Mouse (Mus musculus): ENCODE data around the gene Zcchc8. TPM values are rescaled to one million over a fixed set of nuclear protein-coding genes. Genes with fewer than 3 reads are reported as not detected.

The Zcchc8 gene
- polyA plus RNA-seq, 1 experiment from 2014 or later, result 97.5 TPM

GRCm38 (mm10) chr5:123679546-123680263 lies 41.2 kb downstream of the Zcchc8 start:
- no peak for ATAC-seq (ENCODE audit: insufficient number of reproducible peaks, insufficient read depth, low FRiP score, low read depth)
- Histone ChIP-seq H3K4me1 (ENCODE audit: control insufficient read depth, insufficient read depth, low read length) (peaks cover 23% of the 10 kb centered on the region), H3K27ac (ENCODE audit: low read length) (no peak overlapping the region; the same call in 1 of the 2 replicates), H3K27me3 (ENCODE audit: control insufficient read depth, insufficient read depth, low read length) (no peaks in the 10 kb centered on the region), H3K9ac (replicated peaks; ENCODE audit: low read depth, low read length) (no peak overlapping the region), H3K9me3 (ENCODE audit: control insufficient read depth, low read depth, low read length) (no peaks in the 10 kb centered on the region), H3K36me3 (ENCODE audit: control insufficient read depth, insufficient read depth, low read length) (no peaks in the 10 kb centered on the region), H3K4me2 (replicated peaks; ENCODE audit: low read depth, low read length) (no peak overlapping the region), H3K4me3 (ENCODE audit: low read depth, low read length) (no peak overlapping the region)
- 28% methylated on average over 5 of the region's 5 CpGs for WGBS

- H3K27me3 ChIP-seq (ENCODE audit: control insufficient read depth, insufficient read depth, low read length), result no peaks in the 10 kb centered on the region
- H3K4me1 ChIP-seq (ENCODE audit: control insufficient read depth, insufficient read depth, low read length), result peaks cover 21% of the 10 kb centered on the region; the same call in 1 of the 2 replicates
- H3K4me3 ChIP-seq (ENCODE audit: low read depth, low read length), result no peak overlapping the region
- H3K9me3 ChIP-seq (ENCODE audit: control insufficient read depth, low read depth, low read length), result no peaks in the 10 kb centered on the region
- no peak overlapping the region for H3K9ac ChIP-seq (replicated peaks; ENCODE audit: low read depth, low read length)
- ATAC-seq (ENCODE audit: insufficient number of reproducible peaks, insufficient read depth, low FRiP score, low read depth), result no peak
- H3K36me3 ChIP-seq (ENCODE audit: control insufficient read depth, insufficient read depth, low read length), result no peaks in the 10 kb centered on the region
- no peak overlapping the region for H3K4me2 ChIP-seq (replicated peaks; ENCODE audit: low read depth, low read length)
- 74% methylated on average over 3 of the region's 3 CpGs for WGBS
- H3K27ac ChIP-seq (ENCODE audit: low read length), result no peak overlapping the region
Measured at GRCm38 (mm10) chr5:123679106-123679505, 41.8 kb downstream of the Zcchc8 start.

DNA sequence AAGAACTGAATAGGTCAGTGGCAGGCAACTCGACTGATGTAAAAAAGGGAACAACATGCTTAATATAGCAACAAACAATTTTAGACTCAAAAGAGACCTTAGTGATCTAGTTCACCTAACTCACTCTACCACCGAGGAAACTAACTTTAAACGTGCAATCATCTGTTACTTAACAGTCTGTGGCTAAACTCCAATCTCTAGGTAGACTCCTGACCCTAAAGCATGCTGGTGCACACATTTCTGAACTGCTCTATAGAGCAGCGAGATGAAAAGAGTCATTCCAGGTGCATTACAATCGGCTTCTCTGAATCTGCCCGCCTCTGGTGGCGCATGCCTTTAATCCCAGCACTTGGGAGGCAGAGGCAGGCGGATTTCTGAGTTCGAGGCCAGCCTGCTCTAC lies 45.2 kb downstream of the Zcchc8 start:
- Histone ChIP-seq H3K9ac (replicated peaks; ENCODE audit: low read depth, low read length) (no peak overlapping the region), H3K36me3 (ENCODE audit: control insufficient read depth, insufficient read depth, low read length) (no peaks in the 10 kb centered on the region), H3K4me3 (ENCODE audit: low read depth, low read length) (no peak overlapping the region), H3K9me3 (ENCODE audit: control insufficient read depth, low read depth, low read length) (no peaks in the 10 kb centered on the region), H3K27ac (ENCODE audit: low read length) (no peak overlapping the region), H3K27me3 (ENCODE audit: control insufficient read depth, insufficient read depth, low read length) (no peaks in the 10 kb centered on the region), H3K4me2 (replicated peaks; ENCODE audit: low read depth, low read length) (no peak overlapping the region), H3K4me1 (ENCODE audit: control insufficient read depth, insufficient read depth, low read length) (peaks cover 12% of the 10 kb centered on the region; the same call in 1 of the 2 replicates)
- 85% methylated on average over 9 of the region's 9 CpGs for WGBS
- no peak for ATAC-seq (ENCODE audit: insufficient number of reproducible peaks, insufficient read depth, low FRiP score, low read depth)

DNA sequence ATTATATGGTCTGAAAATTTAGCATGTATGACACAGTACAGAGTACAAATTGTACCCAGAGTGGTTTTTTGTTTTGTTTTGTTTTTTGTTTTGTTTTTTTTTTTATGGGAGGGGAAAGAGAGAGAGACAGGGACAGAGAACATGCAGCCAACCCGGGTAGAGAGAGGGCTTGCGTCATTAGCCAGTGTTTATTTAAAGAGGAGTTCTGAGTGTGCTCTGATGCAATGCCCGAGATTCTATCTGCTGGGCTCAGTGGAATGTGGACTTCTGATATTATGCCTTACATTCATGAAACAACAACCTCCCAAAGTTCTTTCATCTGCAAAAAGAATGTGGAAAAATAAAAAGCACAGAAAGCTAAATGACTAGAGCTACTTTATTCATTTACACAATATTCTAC lies 45.7 kb downstream of the Zcchc8 start:
- 15% methylated on average over 3 of the region's 3 CpGs for WGBS
- H3K27me3 ChIP-seq (ENCODE audit: control insufficient read depth, insufficient read depth, low read length), result no peaks in the 10 kb centered on the region
- H3K4me2 ChIP-seq (replicated peaks; ENCODE audit: low read depth, low read length), result no peak overlapping the region
- H3K4me1 ChIP-seq (ENCODE audit: control insufficient read depth, insufficient read depth, low read length), result peaks cover 16% of the 10 kb centered on the region; the same call in 1 of the 2 replicates
- ATAC-seq (ENCODE audit: insufficient number of reproducible peaks, insufficient read depth, low FRiP score, low read depth), result no peak
- H3K9me3 ChIP-seq (ENCODE audit: control insufficient read depth, low read depth, low read length), result no peaks in the 10 kb centered on the region
- H3K9ac ChIP-seq (replicated peaks; ENCODE audit: low read depth, low read length), result no peak overlapping the region
- no peak overlapping the region for H3K4me3 ChIP-seq (ENCODE audit: low read depth, low read length)
- H3K27ac ChIP-seq (ENCODE audit: low read length), result no peak overlapping the region
- no peaks in the 10 kb centered on the region for H3K36me3 ChIP-seq (ENCODE audit: control insufficient read depth, insufficient read depth, low read length)

GRCm38 (mm10) chr5:123671473-123671820 lies 49.5 kb downstream of the Zcchc8 start:
- no peaks in the 10 kb centered on the region for H3K27me3 ChIP-seq (ENCODE audit: control insufficient read depth, insufficient read depth, low read length)
- H3K4me3 ChIP-seq (ENCODE audit: low read depth, low read length), result no peak overlapping the region
- no peak overlapping the region for H3K9ac ChIP-seq (replicated peaks; ENCODE audit: low read depth, low read length)
- no peak overlapping the region for H3K27ac ChIP-seq (ENCODE audit: low read length)
- no peaks in the 10 kb centered on the region for H3K36me3 ChIP-seq (ENCODE audit: control insufficient read depth, insufficient read depth, low read length)
- WGBS, result 75% methylated on average over 3 of the region's 3 CpGs
- ATAC-seq (ENCODE audit: insufficient number of reproducible peaks, insufficient read depth, low FRiP score, low read depth), result no peak
- no peak overlapping the region for H3K4me2 ChIP-seq (replicated peaks; ENCODE audit: low read depth, low read length)
- H3K4me1 ChIP-seq (ENCODE audit: control insufficient read depth, insufficient read depth, low read length), result peaks cover 9% of the 10 kb centered on the region; the same call in 1 of the 2 replicates
- no peaks in the 10 kb centered on the region for H3K9me3 ChIP-seq (ENCODE audit: control insufficient read depth, low read depth, low read length)

- WGBS, result 35% methylated on average over 14 of the region's 14 CpGs
- H3K27me3 ChIP-seq (ENCODE audit: control insufficient read depth, insufficient read depth, low read length), result no peaks in the 10 kb centered on the region
- no peak overlapping the region for H3K9ac ChIP-seq (replicated peaks; ENCODE audit: low read depth, low read length)
- no peak overlapping the region for H3K4me3 ChIP-seq (ENCODE audit: low read depth, low read length)
- peaks cover 9% of the 10 kb centered on the region; the same call in 1 of the 2 replicates for H3K4me1 ChIP-seq (ENCODE audit: control insufficient read depth, insufficient read depth, low read length)
- H3K9me3 ChIP-seq (ENCODE audit: control insufficient read depth, low read depth, low read length), result no peaks in the 10 kb centered on the region
- no peak overlapping the region for H3K4me2 ChIP-seq (replicated peaks; ENCODE audit: low read depth, low read length)
- no peaks in the 10 kb centered on the region for H3K36me3 ChIP-seq (ENCODE audit: control insufficient read depth, insufficient read depth, low read length)
- peak; percentile 18; the same call in 1 of the 2 replicates for ATAC-seq (ENCODE audit: insufficient number of reproducible peaks, insufficient read depth, low FRiP score, low read depth)
- peak overlapping the region; percentile 17; the same call in 1 of the 2 replicates for H3K27ac ChIP-seq (ENCODE audit: low read length)
Measured at GRCm38 (mm10) chr5:123670800-123671472, 50.0 kb downstream of the Zcchc8 start.

DNA sequence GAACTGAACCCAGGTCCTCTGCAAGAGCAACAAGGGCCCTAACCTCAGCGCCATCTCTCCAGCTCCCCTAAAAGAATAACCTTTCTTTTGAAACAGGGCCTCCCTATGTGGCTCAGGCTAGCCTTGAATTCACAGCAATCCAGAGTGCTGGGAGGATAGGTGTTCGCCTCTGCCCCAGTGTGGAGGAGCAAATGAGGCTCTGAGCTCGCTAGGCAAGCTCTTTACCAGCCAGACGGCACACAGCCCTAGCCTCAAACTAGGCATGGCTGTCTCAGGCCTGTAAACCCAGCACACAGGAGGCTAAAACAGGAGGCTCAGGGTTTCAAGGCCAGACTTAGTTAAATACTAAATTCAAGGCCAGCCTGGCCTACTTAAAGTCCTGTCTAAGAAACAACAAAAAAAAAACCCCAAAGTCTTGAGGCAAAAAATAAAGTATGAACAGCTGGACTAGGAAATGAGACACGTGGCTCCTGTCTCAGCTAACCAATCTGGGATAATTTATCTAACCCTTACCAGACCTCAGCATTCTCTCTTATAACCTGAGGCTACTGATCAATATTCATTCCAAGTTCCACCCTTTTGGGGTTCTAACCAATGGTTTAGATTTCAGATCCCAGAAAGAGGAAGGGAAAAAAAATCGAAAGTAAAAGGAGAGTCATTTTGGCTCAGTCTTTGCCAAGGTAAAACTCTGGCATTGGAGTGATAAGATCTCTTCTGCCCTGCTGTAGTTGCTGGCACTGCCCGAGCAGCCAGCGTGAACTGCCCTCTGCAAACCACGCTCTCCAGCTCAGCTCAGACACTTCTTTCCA lies 50.7 kb downstream of the Zcchc8 start:
- no peak overlapping the region for H3K9ac ChIP-seq (replicated peaks; ENCODE audit: low read depth, low read length)
- WGBS, result 70% methylated on average over 9 of the region's 9 CpGs
- H3K9me3 ChIP-seq (ENCODE audit: control insufficient read depth, low read depth, low read length), result no peaks in the 10 kb centered on the region
- no peaks in the 10 kb centered on the region for H3K36me3 ChIP-seq (ENCODE audit: control insufficient read depth, insufficient read depth, low read length)
- peaks cover 9% of the 10 kb centered on the region; the same call in 1 of the 2 replicates for H3K4me1 ChIP-seq (ENCODE audit: control insufficient read depth, insufficient read depth, low read length)
- no peak overlapping the region; the same call in 1 of the 2 replicates for H3K27ac ChIP-seq (ENCODE audit: low read length)
- no peak overlapping the region for H3K4me3 ChIP-seq (ENCODE audit: low read depth, low read length)
- no peak for ATAC-seq (ENCODE audit: insufficient number of reproducible peaks, insufficient read depth, low FRiP score, low read depth)
- no peak overlapping the region for H3K4me2 ChIP-seq (replicated peaks; ENCODE audit: low read depth, low read length)
- no peaks in the 10 kb centered on the region for H3K27me3 ChIP-seq (ENCODE audit: control insufficient read depth, insufficient read depth, low read length)

- ATAC-seq (ENCODE audit: insufficient number of reproducible peaks, insufficient read depth, low FRiP score, low read depth), result no peak
- Histone ChIP-seq H3K4me3 (ENCODE audit: low read depth, low read length) (no peak overlapping the region), H3K27ac (ENCODE audit: low read length) (no peak overlapping the region), H3K27me3 (ENCODE audit: control insufficient read depth, insufficient read depth, low read length) (no peaks in the 10 kb centered on the region), H3K4me1 (ENCODE audit: control insufficient read depth, insufficient read depth, low read length) (peaks cover 9% of the 10 kb centered on the region; the same call in 1 of the 2 replicates), H3K36me3 (ENCODE audit: control insufficient read depth, insufficient read depth, low read length) (no peaks in the 10 kb centered on the region), H3K4me2 (replicated peaks; ENCODE audit: low read depth, low read length) (no peak overlapping the region), H3K9ac (replicated peaks; ENCODE audit: low read depth, low read length) (no peak overlapping the region), H3K9me3 (ENCODE audit: control insufficient read depth, low read depth, low read length) (no peaks in the 10 kb centered on the region)
- WGBS, result 73% methylated on average over 12 of the region's 12 CpGs
Measured at GRCm38 (mm10) chr5:123667915-123668314, 53.0 kb downstream of the Zcchc8 start.
